Mouse (Mus musculus) urinary bladder, adult 2 months (tissue): ENCODE results near the gene Bpifb3. TPM values are rescaled to one million over a fixed set of nuclear protein-coding genes. Genes with fewer than 3 reads are reported as not detected.

Source experiments
- DNase-seq: peaks from one replicate; pipeline ENCODE4 v3.0.0; 2022; ENCODE audit warnings: low spot score
- polyA plus RNA-seq: library from polyadenylated mRNA; depleted of rRNA; stranded (reverse); fragments of >200 nt; gene quantifications from 2 replicates; pipeline ENCODE4 v1.2.3, GENCODE M21; 2012; rRNA removed

The Bpifb3 gene
- not detected in 2 replicates for polyA plus RNA-seq

- DNase-seq = no peak
These were observed at the start of gene Bpifb3 for GRCm38 (mm10) chr2:153917930-153918329. Bpifb3 (plus strand) TSS chr2:153918230.

DNA sequence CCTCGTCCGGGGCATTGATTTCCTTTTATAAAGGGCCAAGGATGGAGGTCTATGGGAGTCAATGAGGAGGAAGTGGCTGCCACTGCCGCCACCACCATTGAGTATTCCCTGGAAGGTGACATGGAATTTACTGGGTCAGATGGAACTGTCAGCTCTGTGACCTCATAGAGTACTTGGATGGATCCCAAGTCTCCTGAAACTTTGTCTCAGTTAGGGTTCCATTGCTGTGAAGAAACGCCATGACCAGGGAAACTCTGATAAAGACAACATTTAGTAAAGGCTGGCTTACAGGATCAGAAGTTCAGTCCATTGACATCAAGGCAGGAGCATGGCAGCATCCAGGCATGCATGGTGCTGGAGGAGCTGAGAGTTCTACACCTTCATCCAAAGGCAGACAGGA lies 47.0 kb upstream of the Bpifb3 start, which contains the start of gene Sun5:
Sun5 (minus strand) TSS at position 101 of the 400 bp plus-strand sequence.
- DNase-seq = no peak

GRCm38 (mm10) chr2:153874745-153875144 lies 43.3 kb upstream of the Bpifb3 start, which contains the start of gene Bpifb2:
Bpifb2 (plus strand) TSS chr2:153875045.
- DNase-seq = no peak

DNA sequence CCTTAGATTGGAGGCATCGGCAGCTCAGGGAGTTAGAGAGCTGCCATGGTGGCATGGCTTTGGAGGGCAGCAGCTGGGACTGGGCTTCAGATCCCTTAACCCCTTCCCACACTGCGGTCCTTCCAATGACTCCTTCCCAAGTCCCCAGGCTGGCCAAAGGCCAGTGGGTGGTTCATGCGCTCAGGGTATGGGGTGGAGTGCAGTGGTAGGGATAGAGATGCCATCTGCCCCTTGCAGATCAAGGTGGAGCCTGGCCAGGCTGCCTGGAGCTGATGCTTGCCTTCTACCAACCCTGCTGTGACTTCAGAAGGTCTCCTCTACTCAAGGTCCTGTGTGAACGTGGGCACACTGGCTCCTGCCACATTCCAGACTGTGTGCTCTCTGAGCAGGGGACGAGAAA lies 18.9 kb upstream of the Bpifb3 start:
- DNase-seq = no peak

DNA sequence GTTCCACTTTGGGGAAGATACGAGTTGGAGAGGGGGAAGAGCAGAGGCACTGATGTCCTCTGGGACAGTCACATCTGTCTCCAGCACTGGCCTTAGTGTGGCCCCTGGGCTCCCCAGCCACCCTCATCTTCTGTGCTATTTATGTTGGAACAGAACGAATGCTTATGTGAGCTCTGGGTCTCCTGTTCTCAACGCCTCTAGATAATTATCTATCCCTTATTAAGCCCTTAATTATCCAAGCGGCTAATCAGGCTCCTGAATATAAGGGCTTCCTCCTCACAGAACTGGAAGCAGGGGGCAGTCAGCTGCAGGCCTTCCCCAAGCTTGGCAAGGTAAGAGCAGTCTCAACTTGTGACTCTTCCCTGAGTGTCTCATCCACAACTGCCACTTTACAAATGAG lies 17.9 kb upstream of the Bpifb3 start, which contains the start of gene Bpifb6:
Bpifb6 (plus strand) TSS at position 301 of the 400 bp plus-strand sequence.
- DNase-seq = no peak

DNA sequence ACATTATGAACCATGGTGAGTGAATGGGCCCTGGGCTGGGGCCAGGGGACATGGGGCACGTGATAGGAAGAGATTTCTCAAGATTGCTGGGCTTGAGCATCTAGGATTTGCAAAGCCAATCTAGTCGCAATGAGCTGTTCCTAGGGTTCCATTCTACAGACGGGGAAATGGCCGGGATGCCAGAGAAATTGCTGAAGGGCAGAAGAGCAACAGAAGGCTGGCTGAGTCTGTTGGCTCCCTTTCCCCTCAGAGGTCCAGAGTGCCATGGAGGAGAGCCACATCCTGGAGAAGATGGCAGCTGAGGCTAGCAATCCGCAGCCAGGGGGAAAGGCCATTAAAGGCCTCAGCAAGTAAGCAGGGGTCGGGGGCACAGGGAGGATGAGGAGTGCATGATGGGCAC lies 15.3 kb upstream of the Bpifb3 start:
- no peak for DNase-seq

- DNase-seq = no peak
These were observed 11.4 kb upstream of the Bpifb3 start for GRCm38 (mm10) chr2:153906626-153907025.

- DNase-seq = no peak
These were observed 3.9 kb upstream of the Bpifb3 start for GRCm38 (mm10) chr2:153914151-153914550.

- DNase-seq = no peak
These were observed 3.2 kb downstream of the Bpifb3 start for GRCm38 (mm10) chr2:153921246-153921645.

DNA sequence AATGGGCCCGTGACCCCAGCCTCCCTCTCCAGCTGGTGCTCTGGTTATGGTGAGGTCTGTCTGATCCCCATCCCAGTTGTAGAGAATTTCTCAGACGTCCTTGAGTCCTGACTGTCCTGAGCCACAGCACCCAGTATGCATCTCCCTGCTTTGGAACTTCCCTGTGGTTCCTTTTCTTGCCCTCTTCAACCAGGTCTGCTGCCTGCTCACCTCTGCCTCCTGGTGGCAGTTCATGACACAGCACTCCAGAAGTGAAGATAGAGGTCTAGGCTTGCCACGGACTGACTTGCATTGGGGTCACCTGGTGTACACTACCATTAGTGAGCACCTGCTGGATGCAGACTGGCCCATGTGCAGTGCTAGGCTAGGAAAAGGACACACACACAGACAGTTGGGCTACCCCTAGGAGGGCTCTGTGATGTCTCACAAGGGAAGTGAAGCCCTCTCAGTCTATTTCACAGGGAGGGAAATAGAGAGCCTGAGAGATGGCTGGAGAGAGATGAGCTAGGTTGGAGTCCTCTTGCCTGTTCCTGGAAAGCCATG lies 11.9 kb downstream of the Bpifb3 start:
- DNase-seq = no peak

GRCm38 (mm10) chr2:153931125-153931524 lies 13.1 kb downstream of the Bpifb3 start:
- DNase-seq = no peak

GRCm38 (mm10) chr2:153933311-153933710 lies 15.3 kb downstream of the Bpifb3 start:
- DNase-seq = no peak

DNA sequence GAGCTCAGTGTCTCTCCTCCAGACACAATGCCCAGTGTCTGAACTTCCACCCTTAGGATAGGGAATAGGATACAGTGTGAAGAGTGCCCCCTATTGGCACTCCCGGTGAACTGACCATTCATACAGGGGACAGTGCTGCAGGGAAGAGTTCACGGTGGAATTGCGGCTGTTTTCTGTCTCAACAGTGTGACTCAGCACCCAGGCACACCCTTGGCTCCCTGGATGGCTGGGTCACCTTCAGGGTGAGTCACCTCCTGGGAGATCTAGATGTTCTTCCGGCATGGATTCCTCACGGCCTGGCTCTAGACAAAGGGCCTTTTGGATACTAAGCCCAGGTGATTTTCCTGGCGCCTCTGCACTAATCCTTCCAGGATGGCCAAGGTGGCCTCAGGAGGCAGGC lies 17.3 kb downstream of the Bpifb3 start:
- DNase-seq = no peak

DNA sequence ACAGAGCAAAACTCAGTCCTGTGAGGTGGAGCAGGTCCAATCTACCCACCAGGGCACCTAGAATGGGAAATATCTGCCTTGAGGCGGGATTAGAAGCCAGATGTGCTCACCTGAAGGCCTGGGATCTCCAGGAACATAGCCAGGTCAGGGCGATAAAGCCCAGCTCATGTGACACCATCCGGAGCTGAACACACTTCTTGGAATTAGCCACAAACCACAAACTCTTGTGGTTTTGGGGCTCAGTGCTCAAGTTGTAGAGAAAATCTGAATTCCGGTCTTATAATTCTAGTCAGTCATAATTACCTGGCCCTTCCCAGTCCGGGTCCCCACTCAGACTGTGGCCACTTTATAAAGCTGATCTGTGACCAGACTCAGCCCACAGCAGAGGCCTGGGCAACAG lies 19.8 kb downstream of the Bpifb3 start, which contains the start of gene Bpifb4:
Bpifb4 (plus strand) TSS at position 370 of the 400 bp plus-strand sequence.
- DNase-seq = no peak

GRCm38 (mm10) chr2:153943537-153943936 lies 25.5 kb downstream of the Bpifb3 start:
- no peak for DNase-seq

DNA sequence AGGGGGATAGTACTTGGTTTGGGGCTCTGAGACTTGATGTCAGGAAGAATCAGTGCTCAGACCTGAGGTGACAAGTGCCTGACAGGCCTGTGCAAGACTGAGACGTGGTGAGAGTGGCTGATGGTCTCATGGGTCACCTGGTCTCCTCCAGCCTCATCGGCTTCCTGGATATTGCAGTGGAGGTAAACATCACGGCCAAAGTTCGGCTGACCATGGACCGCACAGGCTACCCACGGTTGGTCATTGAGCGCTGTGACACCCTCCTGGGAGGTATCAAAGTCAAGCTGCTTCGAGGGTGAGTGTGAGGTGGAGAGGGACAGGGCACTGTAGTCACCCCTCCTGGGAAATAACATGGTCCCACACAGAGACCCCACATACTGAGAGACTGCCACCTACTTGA lies 26.5 kb downstream of the Bpifb3 start:
- DNase-seq = no peak

GRCm38 (mm10) chr2:153952897-153953296 lies 34.9 kb downstream of the Bpifb3 start:
- no peak for DNase-seq

DNA sequence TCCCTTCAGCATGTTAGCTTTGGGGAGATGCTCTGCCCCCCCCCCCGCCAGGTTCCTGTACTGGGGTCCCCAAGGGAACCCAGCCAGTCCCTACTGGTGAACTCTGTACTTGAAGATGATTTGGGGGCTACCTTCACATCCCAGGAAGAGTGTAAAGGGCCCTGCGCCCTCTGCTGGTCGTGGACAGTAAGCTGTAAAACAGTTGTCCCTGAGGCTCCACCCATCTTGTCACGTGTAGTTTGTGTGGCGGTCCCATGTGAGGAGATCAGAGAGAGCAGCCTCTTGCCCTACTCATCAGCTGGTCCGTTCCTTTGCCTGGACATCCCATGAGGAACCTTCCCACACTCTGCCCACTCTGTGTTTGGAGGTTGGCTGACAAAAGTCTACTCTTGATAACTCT lies 35.8 kb downstream of the Bpifb3 start:
- DNase-seq = no peak

GRCm38 (mm10) chr2:153962821-153963331 lies 44.8 kb downstream of the Bpifb3 start:
- DNase-seq = no peak

DNA sequence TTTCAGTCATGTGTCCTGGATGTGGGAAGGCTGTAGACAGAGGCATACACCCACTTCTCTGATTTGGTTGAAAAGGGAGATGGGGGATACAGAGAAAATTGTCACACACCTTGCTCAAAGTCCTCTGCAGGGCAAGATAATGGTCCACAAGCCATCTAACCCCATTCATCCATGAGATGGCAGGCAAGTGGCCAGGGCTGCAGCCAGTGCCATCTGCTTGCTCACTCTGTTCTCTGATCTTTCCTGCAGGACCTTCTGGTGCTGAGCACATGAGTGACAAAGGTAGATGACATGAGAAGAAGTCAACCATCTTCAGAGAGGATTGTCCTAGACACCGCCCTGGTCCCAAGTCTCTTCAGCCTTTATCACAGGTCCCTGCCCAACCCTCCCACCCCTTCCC lies 45.3 kb downstream of the Bpifb3 start:
- no peak for DNase-seq

- no peak for DNase-seq
These were observed 52.2 kb downstream of the Bpifb3 start for GRCm38 (mm10) chr2:153970221-153970620.

- no peak for DNase-seq
These were observed 56.6 kb downstream of the Bpifb3 start, which contains the start of gene Bpifa6 for GRCm38 (mm10) chr2:153974582-153974981. Bpifa6 (plus strand) TSS chr2:153974945.
